Comparison of ENCODE assay signal across 8 mouse cellular contexts in the genomic region with DNA sequence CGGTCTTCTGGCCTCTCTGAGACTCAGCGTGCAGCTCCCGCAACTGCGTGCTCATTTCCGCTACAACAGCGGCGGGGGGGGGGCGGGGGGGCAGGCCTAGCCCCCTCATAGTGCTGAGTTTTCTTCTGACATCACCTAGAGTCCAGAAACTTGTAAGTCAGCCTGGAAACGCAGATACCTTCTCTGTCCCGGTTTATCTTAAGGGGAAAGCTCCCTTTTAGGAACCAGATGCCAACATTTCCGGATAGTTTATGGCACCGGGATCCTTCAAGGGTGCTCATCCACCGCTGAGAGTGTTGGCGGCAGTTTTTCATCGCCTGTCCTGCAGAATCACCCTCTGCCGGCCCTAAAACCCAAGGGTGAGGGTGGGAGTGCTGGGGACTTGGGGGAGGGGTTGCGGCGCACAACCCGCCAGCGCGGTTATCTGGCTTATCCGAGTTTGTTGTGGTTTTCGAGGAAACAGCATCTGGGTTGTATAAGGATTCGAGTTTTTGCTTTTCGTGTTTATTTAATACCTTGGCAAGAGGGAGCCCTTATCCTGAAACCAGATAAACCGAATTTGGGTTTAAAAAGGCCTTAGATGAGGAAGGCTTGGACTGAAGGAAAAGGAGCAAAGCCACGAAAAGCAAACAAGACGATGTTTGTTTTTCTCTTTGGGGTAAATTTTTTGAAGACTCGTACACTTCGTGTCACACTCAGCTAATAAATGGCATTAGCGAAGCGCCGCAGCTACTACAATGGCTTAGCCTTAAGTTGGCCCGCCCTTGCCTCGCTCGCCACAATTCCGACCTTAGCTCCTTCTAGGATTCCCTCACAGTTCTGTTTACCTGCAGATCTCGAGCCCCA. TPM values are rescaled to one million over a fixed set of nuclear protein-coding genes. Genes with fewer than 3 reads are reported as not detected.
DNase-seq lines count a peak whose midpoint lies in the region; ATAC-seq and TF ChIP-seq lines count a peak whose summit lies in the region.

No protein-coding gene starts in this region.

- peak overlapping the region; percentile 79 for H3K4me2 ChIP-seq in kidney, embryonic 14.5 days (replicated peaks; ENCODE audit: low read depth, low read length)
- peak overlapping the region; percentile 93 for H3K4me2 ChIP-seq in lung, embryonic 16.5 days (ENCODE audit: low read depth, low read length)

- H3K36me3 ChIP-seq in kidney, embryonic 14.5 days (ENCODE audit: control insufficient read depth, insufficient read depth, low read length): no peaks in the 10 kb centered on the region
- no peaks in the 10 kb centered on the region for H3K36me3 ChIP-seq in lung, embryonic 16.5 days (ENCODE audit: control insufficient read depth, insufficient read depth, low read length)
- H3K36me3 ChIP-seq in splenic B cell, adult 2 months (ENCODE audit: control insufficient read depth, insufficient read depth, low read length, poor library complexity, severe bottlenecking): no peaks in the 10 kb centered on the region

- DNase-seq in urinary bladder, adult 2 months (ENCODE audit: low spot score): peak; percentile 59
- no peak for DNase-seq in urinary bladder, postnatal 10 days (ENCODE audit: low spot score)
- peak; percentile 54 to 59 for DNase-seq in heart, adult 9 months (ENCODE audit: low spot score in 2 of 2)
- peak; percentile 36 for DNase-seq in splenic B cell, adult 2 months (ENCODE audit: low read depth, low spot score)
- DNase-seq in right cerebral cortex, postnatal 4 days: no peak

- WGBS in kidney, embryonic 14.5 days: under 1% methylated on average over 38 of the region's 38 CpGs
- under 1% methylated on average over 38 of the region's 38 CpGs for WGBS in lung, embryonic 16.5 days

- no peaks in the 10 kb centered on the region for H3K9me3 ChIP-seq in kidney, embryonic 14.5 days (ENCODE audit: control insufficient read depth, low read length)
- H3K9me3 ChIP-seq in lung, embryonic 16.5 days (ENCODE audit: control insufficient read depth, low read length): no peaks in the 10 kb centered on the region

- TF ChIP-seq POLR2A in cortical plate, adult 2 months (IDR thresholded peaks at IDR 0.05; ENCODE audit: extremely low read depth, insufficient read depth, low read length): no peak

- peak overlapping the region; percentile 74 for H3K9ac ChIP-seq in kidney, embryonic 14.5 days (ENCODE audit: low read depth, low read length)
- H3K9ac ChIP-seq in lung, embryonic 16.5 days (ENCODE audit: low read length): peak overlapping the region; percentile 91

- ATAC-seq in kidney, embryonic 14.5 days (ENCODE audit: low FRiP score, low TSS enrichment): no peak
- peak; percentile 10; the same call in 1 of the 2 replicates for ATAC-seq in lung, embryonic 16.5 days (ENCODE audit: low read depth)

- H3K27ac ChIP-seq in cortical plate, adult 2 months (ENCODE audit: insufficient read depth, low read length): peak overlapping the region; percentile 69
- H3K27ac ChIP-seq in kidney, embryonic 14.5 days (ENCODE audit: low read depth, low read length): peak overlapping the region; percentile 98
- H3K27ac ChIP-seq in lung, embryonic 16.5 days (ENCODE audit: low read length): peak overlapping the region; percentile 99

- no peak for TF ChIP-seq CTCF in cortical plate, adult 2 months (IDR thresholded peaks at IDR 0.05; ENCODE audit: extremely low read depth, insufficient read depth, low read length)

- H3K27me3 ChIP-seq in kidney, embryonic 14.5 days (ENCODE audit: control insufficient read depth, insufficient read depth, low read length): no peaks in the 10 kb centered on the region
- H3K27me3 ChIP-seq in lung, embryonic 16.5 days (ENCODE audit: control insufficient read depth, insufficient read depth, low read depth, low read length): no peaks in the 10 kb centered on the region
- peaks cover 6% of the 10 kb centered on the region for H3K27me3 ChIP-seq in splenic B cell, adult 2 months (ENCODE audit: control insufficient read depth, insufficient read depth, low read length, poor library complexity, severe bottlenecking)

- peak overlapping the region; percentile 70 for H3K4me3 ChIP-seq in cortical plate, adult 2 months (ENCODE audit: insufficient read depth, low read length)
- peak overlapping the region; percentile 44 for H3K4me3 ChIP-seq in kidney, embryonic 14.5 days (ENCODE audit: low read length)
- peak overlapping the region; percentile 74 for H3K4me3 ChIP-seq in lung, embryonic 16.5 days (ENCODE audit: low read length)

- no peaks in the 10 kb centered on the region; the same call in 1 of the 2 replicates for H3K4me1 ChIP-seq in cortical plate, adult 2 months (ENCODE audit: control insufficient read depth, insufficient read depth, low read length)
- H3K4me1 ChIP-seq in kidney, embryonic 14.5 days (ENCODE audit: control insufficient read depth, insufficient read depth, low read length): peaks cover 30% of the 10 kb centered on the region
- peaks cover 23% of the 10 kb centered on the region for H3K4me1 ChIP-seq in lung, embryonic 16.5 days (replicated peaks; ENCODE audit: control insufficient read depth, insufficient read depth, low read length)

RNA-seq across cellular contexts. Expression of a gene that starts 2.8 kb away (rescaled TPM):
- 313 and 327 TPM in 2 replicates for polyA plus RNA-seq in urinary bladder, adult 2 months (2012; rRNA removed)
- polyA plus RNA-seq in cortical plate, adult 2 months (2012; rRNA removed): 219 and 224 TPM in 2 replicates
- polyA plus RNA-seq in kidney, embryonic 14.5 days (2014; fragmentation: Nextera tagmentation; extraction: Ambion mirVana): 577 and 698 TPM in 2 replicates
- polyA plus RNA-seq in lung, embryonic 16.5 days (2015; fragmentation: Nextera tagmentation; extraction: Ambion mirVana): 562 and 618 TPM in 2 replicates

Comparison
In these comparisons a context has a peak if more than half of its experiments do, and no peak if none do; other contexts are left out.
1. DNase-seq: peak in urinary bladder, adult 2 months (single experiment), heart, adult 9 months (2 of 2) and splenic B cell, adult 2 months (single experiment); none in urinary bladder, postnatal 10 days (single experiment) and right cerebral cortex, postnatal 4 days (single experiment).
2. Peak in every context shown above with its lines, with median percentiles within 50 percentile points of each other: H3K27ac ChIP-seq and H3K4me3 ChIP-seq.